Mouse (Mus musculus) forebrain, embryonic 11.5 days (tissue): ENCODE results near the gene Paqr7. TPM values are rescaled to one million over a fixed set of nuclear protein-coding genes. Genes with fewer than 3 reads are reported as not detected.
A peak's percentile ranks its signal among the peaks of the same experiment; 100 is the strongest.

Experiments
- ATAC-seq: fragments of 200-750 bp; cut with Nextera tagmentation; replicated peaks from 2 replicates; pipeline ENCODE4 v1.8.0; 2017; ENCODE audit warnings: moderate TSS enrichment; ENCODE audit not compliant: low FRiP score
- DNase-seq: peaks from one replicate; pipeline ENCODE4 v3.0.0-alpha.2; 2017; ENCODE audit warnings: low spot score
- H3K27ac ChIP-seq: fragments of 300-500 bp; sonication (generic); 2 replicates; pipeline ENCODE4 v1.5.1; 2014; ENCODE audit warnings: low read depth, low read length
- H3K27me3 ChIP-seq: fragments of 300-500 bp; sonication (generic); 2 replicates; pipeline ENCODE4 v1.6.1; 2014; ENCODE audit warnings: mild to moderate bottlenecking, low read length, mixed read lengths; ENCODE audit not compliant: control insufficient read depth, insufficient read depth
- H3K36me3 ChIP-seq: fragments of 300-500 bp; sonication (generic); 2 replicates; pipeline ENCODE4 v1.6.1; 2014; ENCODE audit warnings: mild to moderate bottlenecking, low read length, moderate library complexity, mixed read lengths; ENCODE audit not compliant: control insufficient read depth, insufficient read depth
- H3K4me1 ChIP-seq: fragments of 300-500 bp; sonication (generic); replicated peaks from 2 replicates; pipeline ENCODE4 v1.6.1; 2014; ENCODE audit warnings: low read length, mixed read lengths; ENCODE audit not compliant: control insufficient read depth, insufficient read depth
- H3K4me2 ChIP-seq: fragments of 300-500 bp; sonication (generic); 2 replicates; pipeline ENCODE4 v1.6.1; 2014; ENCODE audit warnings: low read depth, mild to moderate bottlenecking, low read length, moderate library complexity, mixed read lengths; ENCODE audit not compliant: severe bottlenecking
- H3K4me3 ChIP-seq: fragments of 300-500 bp; sonication (generic); 2 replicates; pipeline ENCODE4 v1.5.1; 2014; ENCODE audit warnings: low read depth, low read length
- H3K9ac ChIP-seq: fragments of 300-500 bp; sonication (generic); 2 replicates; pipeline ENCODE4 v1.6.1; 2014; ENCODE audit warnings: low read length
- H3K9me3 ChIP-seq: fragments of 300-500 bp; sonication (generic); 2 replicates; pipeline ENCODE4 v1.6.1; 2016; ENCODE audit warnings: low read length, mixed read lengths; ENCODE audit not compliant: control insufficient read depth
- WGBS: fragments of 180-500 bp; shearing (Covaris S2); extraction: QIAGEN DNeasy Blood & Tissue Kit; methylation state at CpG from one replicate; pipeline ENCODE4 v1.1.7; 2014; 5-methylcytosine and 5-hydroxymethylcytosine counted together
- polyA plus RNA-seq: library from polyadenylated mRNA; unstranded; fragments of >200 nt; fragmentation: Nextera tagmentation; extraction: Ambion mirVana; gene quantifications from 2 replicates; pipeline ENCODE4 v1.2.1, GENCODE M21; 2014

The Paqr7 gene
- polyA plus RNA-seq, 1 experiment from 2014 or later = 1.3 TPM

- Histone ChIP-seq H3K4me2 (no peak overlapping the region), H3K27me3 (no peaks in the 10 kb centered on the region), H3K4me1 (peaks cover 4% of the 10 kb centered on the region; the same call in 1 of the 2 replicates), H3K9ac (no peak overlapping the region), H3K27ac (no peak overlapping the region), H3K4me3 (no peak overlapping the region), H3K9me3 (no peaks in the 10 kb centered on the region), H3K36me3 (no peaks in the 10 kb centered on the region)
- ATAC-seq (no peak), DNase-seq (no peak)
- WGBS = 65% methylated on average over 7 of the region's 7 CpGs
Measured at GRCm38 (mm10) chr4:134457130-134457825, 39.2 kb upstream of the Paqr7 start.

DNA sequence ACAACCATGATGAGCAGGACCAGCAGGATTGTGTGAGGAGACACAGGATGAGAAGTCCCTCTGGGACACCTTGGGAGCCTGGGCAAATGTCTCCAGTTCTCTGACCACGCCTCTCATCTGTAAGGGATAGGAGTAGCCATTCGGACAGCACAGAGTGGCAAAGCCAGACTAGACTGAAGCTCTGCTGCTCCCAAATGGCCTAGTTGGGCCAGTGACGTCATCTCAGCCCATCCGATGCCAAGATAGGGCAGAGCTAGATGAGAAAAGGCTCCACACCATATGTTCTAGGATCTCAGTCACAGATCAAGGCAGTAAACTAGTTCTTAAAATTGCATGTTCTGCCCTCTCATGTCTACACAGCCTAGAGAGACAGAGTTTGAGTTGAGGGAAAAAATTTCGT is 37.6 kb upstream of the Paqr7 start:
- H3K9me3 ChIP-seq = no peaks in the 10 kb centered on the region; the same call in 1 of the 2 replicates
- DNase-seq (no peak), ATAC-seq (no peak)
- H3K4me1 ChIP-seq = no peaks in the 10 kb centered on the region
- 84% methylated on average over 5 of the region's 5 CpGs for WGBS
- no peaks in the 10 kb centered on the region for H3K27me3 ChIP-seq
- H3K36me3 ChIP-seq = no peaks in the 10 kb centered on the region
- H3K27ac ChIP-seq = no peak overlapping the region
- H3K4me2 ChIP-seq = no peak overlapping the region
- H3K9ac ChIP-seq = no peak overlapping the region
- H3K4me3 ChIP-seq = no peak overlapping the region

DNA sequence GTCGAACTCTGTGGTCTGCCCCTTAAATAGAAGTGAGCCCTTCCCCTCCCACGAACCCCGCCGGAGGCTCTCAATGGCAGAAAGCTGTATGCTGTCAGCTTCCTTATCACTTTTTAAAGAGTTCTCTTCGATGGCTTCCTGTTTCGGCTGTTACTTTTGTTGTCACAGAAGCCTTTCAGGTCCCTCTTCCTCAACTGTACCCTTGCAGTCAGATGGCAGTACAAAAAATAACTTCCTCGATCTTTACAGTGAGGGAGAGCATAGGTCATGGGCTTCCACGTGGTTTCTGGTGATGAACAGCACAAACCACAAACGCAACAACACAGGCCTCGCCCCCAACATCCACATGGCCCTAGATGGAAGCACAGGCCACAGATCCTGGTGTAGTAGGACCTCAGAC is 36.2 kb upstream of the Paqr7 start:
- H3K4me2 ChIP-seq = no peak overlapping the region
- no peak overlapping the region for H3K27ac ChIP-seq
- WGBS = 84% methylated on average over 10 of the region's 10 CpGs
- H3K9me3 ChIP-seq = no peaks in the 10 kb centered on the region; the same call in 1 of the 2 replicates
- no peak overlapping the region for H3K4me3 ChIP-seq
- no peak overlapping the region for H3K9ac ChIP-seq
- H3K36me3 ChIP-seq = no peaks in the 10 kb centered on the region
- ATAC-seq (no peak), DNase-seq (no peak)
- no peaks in the 10 kb centered on the region for H3K27me3 ChIP-seq
- no peaks in the 10 kb centered on the region for H3K4me1 ChIP-seq

DNA sequence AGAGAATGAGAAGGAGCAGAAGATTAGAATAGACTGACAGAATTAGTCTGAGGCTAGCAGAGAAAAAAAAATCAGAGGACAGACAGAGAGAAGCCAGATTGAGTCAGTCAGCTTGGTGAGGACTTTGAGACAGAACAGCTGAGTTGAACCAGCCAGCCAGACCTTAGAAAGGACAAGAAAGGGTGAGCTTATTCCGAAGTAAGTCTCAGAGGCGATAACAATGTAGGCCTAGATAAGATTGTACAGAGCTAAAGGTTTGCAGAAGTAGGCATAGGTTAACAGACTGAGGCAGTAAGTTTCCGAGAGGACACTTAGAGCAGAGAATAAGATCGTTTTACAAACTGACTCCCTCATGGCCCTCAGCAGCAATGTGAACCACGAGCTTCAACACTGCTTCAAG is 35.2 kb upstream of the Paqr7 start:
- no peaks in the 10 kb centered on the region for H3K27me3 ChIP-seq
- no peaks in the 10 kb centered on the region for H3K4me1 ChIP-seq
- no peak overlapping the region for H3K4me2 ChIP-seq
- H3K9ac ChIP-seq = no peak overlapping the region
- H3K27ac ChIP-seq = no peak overlapping the region
- DNase-seq (no peak), ATAC-seq (no peak)
- no peaks in the 10 kb centered on the region; the same call in 1 of the 2 replicates for H3K9me3 ChIP-seq
- no peak overlapping the region for H3K4me3 ChIP-seq
- no peaks in the 10 kb centered on the region for H3K36me3 ChIP-seq
- WGBS = 84% methylated on average over 5 of the region's 5 CpGs

DNA sequence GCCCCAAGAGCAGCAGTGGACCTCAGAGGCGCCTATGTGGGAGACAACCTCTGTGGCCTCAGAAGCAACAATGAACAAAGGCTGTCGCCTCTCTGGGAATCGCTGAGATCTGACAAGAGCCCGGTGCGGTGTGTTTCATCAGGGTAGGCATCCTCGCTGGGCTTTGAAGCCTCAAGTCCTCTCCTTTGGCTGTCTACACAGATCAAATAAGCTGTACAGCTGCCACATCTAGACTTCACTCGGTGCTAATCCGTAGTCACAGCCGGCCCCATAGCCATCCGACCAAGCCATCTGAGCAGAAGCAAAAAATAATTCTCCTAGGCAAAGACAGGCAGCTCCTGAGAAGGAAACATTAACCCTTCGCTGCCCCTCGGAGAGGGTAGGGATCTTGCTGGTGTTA is 30.7 kb upstream of the Paqr7 start:
- no peak overlapping the region for H3K9ac ChIP-seq
- no peaks in the 10 kb centered on the region for H3K27me3 ChIP-seq
- 36% methylated on average over 12 of the region's 12 CpGs for WGBS
- H3K4me1 ChIP-seq = peaks cover 6% of the 10 kb centered on the region; the same call in 1 of the 2 replicates
- ATAC-seq (no peak), DNase-seq (no peak)
- H3K27ac ChIP-seq = no peak overlapping the region
- H3K36me3 ChIP-seq = no peaks in the 10 kb centered on the region; the same call in 1 of the 2 replicates
- H3K4me2 ChIP-seq = no peak overlapping the region
- no peaks in the 10 kb centered on the region; the same call in 1 of the 2 replicates for H3K9me3 ChIP-seq
- H3K4me3 ChIP-seq = no peak overlapping the region

DNA sequence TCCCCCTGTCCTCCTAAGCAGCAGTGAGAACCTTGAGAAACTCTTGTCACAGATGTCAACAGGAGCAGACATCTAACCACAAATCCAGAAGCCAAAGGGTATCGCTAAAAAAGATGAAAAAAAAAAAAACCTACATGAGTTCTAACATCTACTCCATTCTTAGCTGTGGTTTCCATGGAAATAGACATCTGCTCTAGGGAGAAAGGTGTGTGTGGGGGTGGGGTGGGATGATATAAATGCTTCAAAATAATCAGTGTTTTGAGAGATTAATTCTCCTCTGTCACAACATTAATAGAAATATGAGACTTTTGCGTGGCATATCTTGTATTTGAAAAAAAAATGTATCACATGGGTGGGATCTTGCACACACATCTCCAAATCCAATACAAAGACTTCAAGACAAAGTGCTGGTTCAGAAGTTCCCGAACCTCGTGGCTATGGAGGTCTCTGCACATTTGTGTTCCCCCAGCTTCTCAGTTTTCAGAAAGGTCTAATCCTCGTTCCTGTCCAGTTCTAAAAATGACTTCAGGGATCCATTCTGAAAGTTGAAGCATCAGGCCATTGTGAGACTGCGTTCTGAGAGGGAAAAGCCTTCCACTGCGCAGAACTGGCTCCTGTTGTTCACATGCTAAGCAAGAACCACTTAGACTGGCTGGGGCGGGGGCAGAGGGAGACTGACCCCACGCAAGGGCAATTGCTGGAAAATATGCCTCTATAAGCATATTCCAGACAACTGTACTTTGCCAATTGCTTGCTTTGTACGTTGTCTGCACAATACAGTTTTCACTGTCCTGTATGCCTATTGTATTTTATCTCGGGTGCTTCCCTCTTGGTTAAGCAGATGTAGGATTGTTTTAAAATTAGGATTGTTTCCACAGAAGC is 29.9 kb upstream of the Paqr7 start:
- WGBS = 67% methylated on average over 11 of the region's 11 CpGs
- Histone ChIP-seq H3K4me2 (peak overlapping the region; percentile 98; the same call in 1 of the 2 replicates), H3K27ac (peak overlapping the region; percentile 96), H3K9me3 (no peaks in the 10 kb centered on the region; the same call in 1 of the 2 replicates), H3K4me3 (no peak overlapping the region), H3K36me3 (peaks cover 5% of the 10 kb centered on the region), H3K4me1 (peaks cover 11% of the 10 kb centered on the region; the same call in 1 of the 2 replicates), H3K27me3 (no peaks in the 10 kb centered on the region), H3K9ac (peak overlapping the region; percentile 99)
- DNase-seq (no peak), ATAC-seq (no peak)

DNA sequence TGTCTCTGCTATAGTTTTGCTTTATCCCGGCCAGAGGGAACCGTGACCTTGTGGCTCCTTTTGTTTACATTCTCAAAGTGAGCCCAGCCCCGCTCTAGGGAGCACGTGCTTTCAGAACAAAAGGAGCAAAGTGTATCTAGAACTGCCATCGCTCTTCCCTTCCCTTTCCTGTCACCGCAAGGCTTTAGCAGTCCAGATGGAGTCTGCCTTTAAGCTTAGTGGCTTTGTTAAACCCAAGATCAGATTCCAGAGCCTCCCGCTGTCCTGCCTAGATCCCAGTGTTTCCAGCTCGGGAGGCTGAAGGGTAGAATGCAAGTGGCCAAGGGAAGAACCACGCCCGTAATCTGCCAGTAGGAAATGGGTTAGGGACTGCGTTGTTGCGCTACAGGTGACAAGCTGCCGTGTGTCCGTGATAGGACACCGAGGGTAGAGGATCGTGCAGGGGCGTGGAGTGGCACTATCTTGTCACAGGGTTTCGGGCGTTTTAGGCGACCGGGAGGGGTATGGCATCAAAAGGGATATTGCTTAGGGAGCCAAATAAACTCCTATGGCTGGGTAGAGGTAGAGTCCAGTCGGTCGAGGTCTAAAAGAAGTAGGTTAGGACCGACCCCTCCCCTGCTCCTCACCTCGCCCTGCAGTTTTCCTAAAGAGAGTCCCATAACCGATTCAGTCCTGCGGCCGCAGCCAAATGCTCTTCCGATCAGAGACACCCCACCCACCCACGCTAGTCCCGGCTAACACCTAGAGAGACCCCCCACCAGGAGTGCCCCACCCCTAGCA is 28.9 kb upstream of the Paqr7 start:
- ATAC-seq = peak; percentile 34
- H3K4me1 ChIP-seq = peaks cover 13% of the 10 kb centered on the region; the same call in 1 of the 2 replicates
- peak; percentile 68 for DNase-seq

DNA sequence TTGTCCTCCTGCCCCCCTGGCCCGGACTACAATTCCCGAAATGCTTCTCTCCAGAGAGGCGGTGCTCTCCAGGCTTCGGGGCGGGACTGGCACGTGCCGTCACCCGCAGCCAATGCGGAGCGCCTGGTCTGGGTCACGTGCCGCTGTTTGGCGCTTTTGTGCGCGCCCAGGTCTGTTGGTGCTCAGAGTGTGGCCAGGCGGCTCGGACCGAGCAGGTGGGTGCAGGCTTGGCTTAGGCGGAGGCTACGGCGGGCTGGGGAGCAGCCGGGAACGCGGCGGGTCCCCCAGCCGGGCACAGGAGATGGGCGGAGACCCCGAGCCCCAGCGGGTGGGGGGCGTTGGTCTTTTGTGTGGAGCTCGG is 28.3 kb upstream of the Paqr7 start, which contains the start of gene Stmn1:
Stmn1 (plus strand) TSS at position 106 of the 361 bp plus-strand sequence.
- H3K4me3 ChIP-seq = peak within 1 kb of the TSS; percentile 94
- WGBS = under 1% methylated on average over 31 of the region's 31 CpGs
- peak within 1 kb of the TSS; percentile 96 for H3K27ac ChIP-seq
- peak within 1 kb of the TSS; percentile 99 for H3K9ac ChIP-seq
- no peaks in the 10 kb centered on the region; the same call in 1 of the 2 replicates for H3K9me3 ChIP-seq
- peaks cover 9% of the 10 kb centered on the region for H3K36me3 ChIP-seq
- H3K4me1 ChIP-seq = peaks cover 16% of the 10 kb centered on the region; the same call in 1 of the 2 replicates
- H3K4me2 ChIP-seq = peak within 1 kb of the TSS; percentile 98
- peak; percentile 94 for ATAC-seq
- peak; percentile 98 for DNase-seq
- no peaks in the 10 kb centered on the region for H3K27me3 ChIP-seq

More for the DNA sequence above, 28.9 kb upstream of the Paqr7 start:
- H3K4me3 ChIP-seq = peak overlapping the region; percentile 94
- peaks cover 5% of the 10 kb centered on the region for H3K36me3 ChIP-seq
- peak overlapping the region; percentile 98 for H3K4me2 ChIP-seq
- peak overlapping the region; percentile 96 for H3K27ac ChIP-seq
- H3K27me3 ChIP-seq = no peaks in the 10 kb centered on the region
- H3K9ac ChIP-seq = peak overlapping the region; percentile 99
- H3K9me3 ChIP-seq = no peaks in the 10 kb centered on the region; the same call in 1 of the 2 replicates
- WGBS = under 1% methylated on average over 31 of the region's 31 CpGs
